Mouse (Mus musculus) liver (tissue): ENCODE results near the gene Ttc9c.

ENCODE experiments used
- DNase-seq: peaks from one replicate; pipeline ENCODE4 v3.0.0-alpha.2; 2020; ENCODE audit warnings: mixed read lengths

Ttc9c gene

GRCm38 (mm10) chr19:8829660-8830059 is 10.5 kb upstream of the Ttc9c start, which contains the start of gene AC129217.1:
Gene AC129217.1 (plus strand): TSS chr19:8829773.
- no peak for DNase-seq

GRCm38 (mm10) chr19:8822696-8823095 is 3.6 kb upstream of the Ttc9c start:
- DNase-seq, result no peak

- no peak for DNase-seq
Measured at GRCm38 (mm10) chr19:8821146-8821545, 2.0 kb upstream of the Ttc9c start.

- peak; percentile 80 for DNase-seq
Measured at GRCm38 (mm10) chr19:8820424-8820956, 1.4 kb upstream of the Ttc9c start.

GRCm38 (mm10) chr19:8819596-8820423 is 677 bp upstream of the Ttc9c start, which contains the start of gene Hnrnpul2:
Gene Hnrnpul2 (plus strand): TSS chr19:8820010.
- DNase-seq, result peak; percentile 97

GRCm38 (mm10) chr19:8818301-8818798 is 783 bp downstream of the Ttc9c start:
- no peak for DNase-seq

GRCm38 (mm10) chr19:8817001-8817400 is 2.1 kb downstream of the Ttc9c start:
- DNase-seq, result no peak

- DNase-seq, result no peak
Measured at GRCm38 (mm10) chr19:8815812-8816211, 3.3 kb downstream of the Ttc9c start.

- DNase-seq, result no peak
Measured at GRCm38 (mm10) chr19:8806810-8807209, 12.3 kb downstream of the Ttc9c start.

- no peak for DNase-seq
Measured at GRCm38 (mm10) chr19:8803879-8804660, 15.1 kb downstream of the Ttc9c start.

- DNase-seq, result no peak
Measured at GRCm38 (mm10) chr19:8803204-8803780, 15.8 kb downstream of the Ttc9c start.

- DNase-seq, result peak; percentile 97
Measured at GRCm38 (mm10) chr19:8802130-8802821, 16.9 kb downstream of the Ttc9c start, which contains the start of gene Zbtb3. Gene Zbtb3 (plus strand): TSS chr19:8802555.

GRCm38 (mm10) chr19:8798947-8799315 is 20.2 kb downstream of the Ttc9c start:
- no peak for DNase-seq

- peak; percentile 93 for DNase-seq
Measured at GRCm38 (mm10) chr19:8798264-8798946, 20.7 kb downstream of the Ttc9c start, which contains the start of gene Polr2g. Gene Polr2g (minus strand): TSS chr19:8798577.

GRCm38 (mm10) chr19:8790171-8790570 is 29.0 kb downstream of the Ttc9c start:
- DNase-seq, result no peak

- no peak for DNase-seq
Measured at GRCm38 (mm10) chr19:8789171-8789570, 30.0 kb downstream of the Ttc9c start.

GRCm38 (mm10) chr19:8788521-8788920 is 30.6 kb downstream of the Ttc9c start:
- no peak for DNase-seq

- peak; percentile 95 for DNase-seq
Measured at GRCm38 (mm10) chr19:8786008-8786781, 32.9 kb downstream of the Ttc9c start, which contains the start of gene Taf6l. Gene Taf6l (minus strand): TSS chr19:8786417.

- DNase-seq, result peak; percentile 26
Measured at GRCm38 (mm10) chr19:8774951-8775421, 44.1 kb downstream of the Ttc9c start.

- peak; percentile 96 for DNase-seq
Measured at GRCm38 (mm10) chr19:8774086-8774835, 44.9 kb downstream of the Ttc9c start, which contains the start of gene Tmem179b. Gene Tmem179b (minus strand): TSS chr19:8774467.
